Mouse (Mus musculus) lung, adult 2 months (tissue): ENCODE measurements around the gene Cd5.

Source experiments
- CTCF ChIP-seq: fragments of 200-500 bp; IDR thresholded peaks from 2 replicates; pipeline ENCODE4 v1.5.1; 2011; ENCODE audit warnings: mild to moderate bottlenecking, low read length, control low read depth; ENCODE audit not compliant: insufficient read depth
- POLR2A ChIP-seq: fragments of 200-500 bp; IDR thresholded peaks from 2 replicates; pipeline ENCODE4 v1.6.1; 2011; ENCODE audit warnings: low read depth, mild to moderate bottlenecking, control low read depth, low read length, borderline replicate concordance; ENCODE audit errors: extremely low read depth

DNA sequence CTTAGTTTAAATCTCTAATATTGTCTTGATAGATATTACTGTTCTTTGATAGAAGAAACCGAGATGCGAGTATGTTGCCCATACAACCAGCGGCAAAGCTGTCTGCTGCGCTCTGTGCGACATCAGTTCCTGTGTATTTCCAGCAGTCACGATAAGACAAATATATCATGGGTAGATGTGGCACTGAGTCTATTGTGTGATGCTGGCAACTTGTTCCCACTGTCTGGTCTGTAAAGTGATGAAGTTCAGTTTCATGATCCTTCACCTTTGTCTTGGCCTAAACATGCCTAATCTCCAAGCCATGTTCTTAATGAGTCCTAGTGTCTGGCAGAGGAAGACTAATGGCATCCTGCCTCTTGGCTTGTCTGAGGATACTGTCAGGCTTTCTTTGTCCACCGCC is 6.1 kb downstream of the Cd5 start:
- TF ChIP-seq POLR2A (no peak), CTCF (no peak)
